Comparison of ENCODE assay signal across 9 mouse cellular contexts in the genomic region with DNA sequence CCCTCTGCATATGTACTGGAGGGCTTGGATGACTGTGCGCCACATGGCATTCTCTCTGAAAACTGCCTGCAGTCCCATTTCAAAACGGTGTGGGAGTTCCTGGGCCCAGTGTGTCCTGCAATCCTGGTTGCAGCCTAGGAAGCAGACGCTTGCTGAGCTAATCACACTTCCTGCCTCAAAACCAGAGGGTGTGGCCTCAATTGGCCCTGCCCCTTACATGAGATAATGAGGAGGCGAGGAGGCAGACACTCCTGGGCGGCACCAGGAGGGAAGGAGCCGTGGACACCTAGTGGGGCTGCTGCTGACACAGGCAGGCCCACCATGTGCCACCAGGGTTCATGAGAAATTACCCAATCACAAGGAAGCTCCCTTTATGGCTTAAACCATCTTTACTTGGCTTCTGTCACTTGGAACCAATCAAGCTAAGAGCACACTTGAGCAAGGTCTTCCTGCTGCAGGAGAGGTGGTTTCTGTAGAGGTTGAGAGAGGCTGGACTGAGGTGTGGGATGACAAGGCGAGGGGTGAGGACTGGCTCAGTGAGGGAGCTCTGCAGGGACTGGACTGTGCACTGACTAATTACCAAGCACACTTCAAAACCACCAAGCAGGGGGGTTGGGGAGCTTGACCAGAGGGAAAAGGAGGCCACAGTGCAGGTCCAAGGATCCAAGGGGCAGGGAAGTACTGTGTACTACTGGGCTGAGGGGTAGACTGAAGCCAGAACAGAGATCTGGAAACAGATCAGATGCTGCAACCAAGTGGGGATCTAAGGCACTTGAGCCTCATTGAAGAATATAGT.
DNase-seq lines count a peak whose midpoint lies in the region; ATAC-seq lines count a peak whose summit lies in the region.
"Had no signal": no experiment of that assay in that cellular context is flagged by ENCODE, and none has a peak within 500 bp of the region (broad histone marks: within the 10 kb centered on the region; RNA-seq: fewer than 3 reads in every experiment).

No protein-coding gene starts in this region.

- no peak overlapping the region for H3K4me3 ChIP-seq in heart, embryonic 11.5 days (ENCODE audit: low read depth, low read length)
- H3K4me3 ChIP-seq in liver, embryonic 11.5 days (ENCODE audit: low read depth, low read length) = no peak overlapping the region
- H3K4me3 ChIP-seq: limb, embryonic 12.5 days had no signal

- no peak overlapping the region for H3K9ac ChIP-seq in heart, embryonic 11.5 days (ENCODE audit: low read depth, low read length)
- H3K9ac ChIP-seq in liver, embryonic 11.5 days (ENCODE audit: low read depth, low read length) = no peak overlapping the region
- H3K9ac ChIP-seq: limb, embryonic 12.5 days had no signal

- H3K4me2 ChIP-seq in heart, embryonic 11.5 days = no peak overlapping the region
- peak overlapping the region; percentile 10; the same call in 1 of the 2 replicates for H3K4me2 ChIP-seq in liver, embryonic 11.5 days
- H3K4me2 ChIP-seq: limb, embryonic 12.5 days had no signal

- H3K27ac ChIP-seq in heart, embryonic 11.5 days (ENCODE audit: low read depth, low read length) = peak overlapping the region; percentile 36; the same call in 1 of the 2 replicates
- H3K27ac ChIP-seq in liver, embryonic 11.5 days (ENCODE audit: low read depth, low read length) = no peak overlapping the region
- H3K27ac ChIP-seq: limb, embryonic 12.5 days had no signal

- WGBS in heart, embryonic 11.5 days (ENCODE audit: insufficient replicate concordance) = 29% methylated on average over 7 of the region's 7 CpGs
- 36% methylated on average over 7 of the region's 7 CpGs for WGBS in liver, embryonic 11.5 days

- peaks cover 16% of the 10 kb centered on the region for H3K4me1 ChIP-seq in heart, embryonic 11.5 days (ENCODE audit: control insufficient read depth, insufficient read depth, low read length)
- peaks cover 9% of the 10 kb centered on the region for H3K4me1 ChIP-seq in liver, embryonic 11.5 days (replicated peaks; ENCODE audit: control insufficient read depth, insufficient read depth, low read length)

- H3K9me3 ChIP-seq in heart, embryonic 11.5 days (replicated peaks; ENCODE audit: control insufficient read depth, low read length) = no peaks in the 10 kb centered on the region
- no peaks in the 10 kb centered on the region for H3K9me3 ChIP-seq in liver, embryonic 11.5 days (ENCODE audit: control insufficient read depth, low read length)
- H3K9me3 ChIP-seq: limb, embryonic 12.5 days had no signal

- no peaks in the 10 kb centered on the region for H3K36me3 ChIP-seq in heart, embryonic 11.5 days (ENCODE audit: control insufficient read depth, insufficient read depth, low read length)
- H3K36me3 ChIP-seq in liver, embryonic 11.5 days (ENCODE audit: control insufficient read depth, insufficient read depth, low read length) = no peaks in the 10 kb centered on the region
- H3K36me3 ChIP-seq: limb, embryonic 12.5 days had no signal

- no peaks in the 10 kb centered on the region for H3K27me3 ChIP-seq in heart, embryonic 11.5 days (ENCODE audit: control insufficient read depth, insufficient read depth, low read length)
- H3K27me3 ChIP-seq in liver, embryonic 11.5 days (replicated peaks; ENCODE audit: control insufficient read depth, insufficient read depth, low read length) = no peaks in the 10 kb centered on the region
- H3K27me3 ChIP-seq: limb, embryonic 12.5 days had no signal

- DNase-seq in heart, adult 8-10 months (ENCODE audit: low spot score) = no peak
- peak; percentile 6 for DNase-seq in thymus, postnatal 25 days
- no peak for DNase-seq in thymus, postnatal 14 days
- peak; percentile 58 for DNase-seq in liver, embryonic 11.5 days (ENCODE audit: low spot score)
- no peak for DNase-seq in adrenal gland, postnatal 10 days
- DNase-seq in layer of hippocampus, adult 9-11 months = no peak

- ATAC-seq in heart, embryonic 11.5 days (replicated peaks; ENCODE audit: insufficient number of reproducible peaks, low FRiP score, low TSS enrichment) = 0 out of 2 replicates have a peak, but pooled peaks have one; percentile 31
- peak; percentile 78 for ATAC-seq in liver, embryonic 11.5 days (replicated peaks; ENCODE audit: low FRiP score)
- no peak for ATAC-seq in monocyte, adult 5-6 weeks (replicated peaks; ENCODE audit: insufficient number of reproducible peaks, low FRiP score, low TSS enrichment, poor library complexity, severe bottlenecking)

Comparison
In these comparisons a context has a peak if more than half of its experiments do, and no peak if none do; other contexts are left out.
1. DNase-seq: peak in thymus, postnatal 25 days (single experiment) and liver, embryonic 11.5 days (single experiment); none in heart, adult 8-10 months (single experiment), thymus, postnatal 14 days (single experiment), adrenal gland, postnatal 10 days (single experiment) and layer of hippocampus, adult 9-11 months (single experiment).